Mouse (Mus musculus) frontal cortex, postnatal 36 days (tissue): ENCODE measurements at regions not wholly inside any gene's neighbourhood (a gene's known extent, or its start where the extent isn't known, plus 50 kb on each side); places are given as distances from the start of the nearest gene placed in this dataset.

Experiments
- DNase-seq, 2 experiments: peaks; one replicate each; pipeline ENCODE4 v3.0.0; 2022; ENCODE audit warnings: low spot score in 2 of 2

DNA sequence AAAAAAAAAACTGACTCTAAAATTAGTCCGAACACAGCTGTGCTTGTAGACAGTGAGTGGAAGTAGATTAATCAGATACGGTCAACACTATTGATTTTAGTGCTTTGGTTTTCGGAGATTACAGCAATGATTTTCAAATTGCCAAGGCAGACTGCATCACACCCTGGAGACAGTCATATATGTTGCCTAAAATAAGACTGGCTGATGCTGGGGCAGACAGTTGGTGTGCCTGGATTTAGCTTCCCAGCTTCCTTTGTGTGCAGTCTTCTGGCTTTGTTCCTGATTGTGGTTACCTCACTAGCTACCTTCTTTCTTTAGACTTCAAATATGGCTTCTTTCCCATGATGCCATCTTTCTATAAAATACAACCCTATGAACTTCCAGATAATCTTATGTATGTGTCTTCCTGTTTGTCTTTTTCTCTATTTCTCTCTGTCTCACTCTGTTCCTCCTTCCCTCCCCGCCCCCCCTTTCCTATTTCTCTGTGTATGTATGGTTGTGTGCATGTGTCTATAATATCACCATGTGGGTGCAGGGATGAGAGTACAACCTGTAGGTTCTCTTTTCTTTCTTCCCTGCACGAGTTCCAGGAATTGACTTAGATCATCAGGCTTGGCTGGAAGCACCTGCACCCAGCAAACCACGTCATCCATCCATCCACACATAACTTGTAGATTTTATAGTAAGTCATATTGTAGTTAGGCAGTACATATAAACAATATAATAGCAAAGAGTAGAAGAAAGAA, 199.7 kb upstream of the Gm9008 start:
- DNase-seq = peak; percentile 27 to 77

DNA sequence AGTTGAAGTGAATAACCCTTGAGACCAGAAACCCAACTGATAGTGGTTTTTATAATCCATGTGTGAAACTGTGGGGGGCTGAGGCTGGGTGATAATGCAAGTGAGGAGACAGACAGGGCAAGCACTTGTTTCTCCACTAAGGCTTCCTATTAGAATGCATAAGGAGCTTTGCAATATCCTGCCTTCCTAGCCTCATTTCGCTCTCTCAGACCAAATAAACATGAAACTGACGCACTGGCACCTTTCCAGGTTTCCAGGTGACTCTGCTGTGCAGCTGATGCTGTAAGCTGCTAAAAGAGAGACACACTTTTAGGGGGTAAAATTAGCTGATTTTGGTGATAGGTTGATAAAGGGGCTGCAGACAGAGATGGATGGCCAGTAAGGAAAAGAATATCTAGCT, 191.2 kb upstream of the Gm9008 start:
- no peak for DNase-seq

DNA sequence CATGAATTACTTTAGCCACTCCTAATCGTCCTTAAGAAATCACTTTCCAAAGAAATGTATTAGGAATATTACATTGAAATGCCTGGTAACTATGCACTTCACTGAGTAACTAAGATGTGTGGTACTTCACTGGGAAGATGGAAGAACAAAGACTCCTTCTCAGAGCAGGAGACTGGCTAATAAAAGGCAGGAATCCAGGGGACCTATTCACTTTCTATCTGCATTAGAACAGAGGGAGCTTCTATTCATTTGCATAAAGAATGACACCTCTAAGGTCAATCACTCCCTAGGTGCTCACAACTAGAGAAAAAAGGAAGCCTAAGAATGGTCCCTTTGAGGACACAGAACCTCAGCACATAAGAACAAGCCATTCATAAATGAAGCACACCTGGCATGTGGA, 142.0 kb upstream of the Gm9008 start:
- DNase-seq = no peak

DNA sequence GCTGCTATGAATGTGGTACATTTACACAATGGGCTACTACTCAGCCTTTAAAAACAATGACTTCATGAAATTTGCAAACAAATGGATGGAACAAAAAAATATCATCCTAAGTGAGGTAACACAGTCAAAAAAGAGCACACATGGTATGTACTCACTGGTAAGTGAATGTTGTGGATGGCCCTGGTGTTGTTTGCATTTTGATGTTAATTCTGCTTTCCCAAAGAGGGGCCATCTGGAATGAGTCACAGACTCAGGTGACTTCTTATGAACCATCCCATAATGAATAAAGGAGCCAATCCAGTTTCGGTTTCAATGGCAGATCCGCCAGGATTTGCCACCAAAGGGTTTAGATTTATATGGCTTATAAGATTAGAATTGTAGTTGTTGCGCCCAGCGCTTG, 130.8 kb upstream of the Gm9008 start:
- no peak for DNase-seq

DNA sequence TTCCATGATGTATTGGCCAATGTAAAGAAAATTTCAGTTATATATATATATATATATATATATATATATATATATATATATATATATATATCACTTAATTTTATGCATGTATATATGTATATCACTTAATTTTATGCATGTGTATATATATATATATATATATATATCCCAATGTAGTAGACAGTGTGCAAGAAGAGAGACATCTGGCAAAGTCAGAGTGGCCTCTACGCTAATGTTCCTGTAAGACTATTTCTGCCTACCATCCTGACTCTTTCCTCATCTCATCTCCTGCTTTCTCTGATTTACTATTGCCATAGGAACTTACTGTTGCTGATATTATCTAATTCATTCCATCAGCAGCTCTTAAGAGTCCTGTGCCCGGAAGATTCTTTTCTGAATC, 123.9 kb upstream of the Gm9008 start:
- no peak for DNase-seq

DNA sequence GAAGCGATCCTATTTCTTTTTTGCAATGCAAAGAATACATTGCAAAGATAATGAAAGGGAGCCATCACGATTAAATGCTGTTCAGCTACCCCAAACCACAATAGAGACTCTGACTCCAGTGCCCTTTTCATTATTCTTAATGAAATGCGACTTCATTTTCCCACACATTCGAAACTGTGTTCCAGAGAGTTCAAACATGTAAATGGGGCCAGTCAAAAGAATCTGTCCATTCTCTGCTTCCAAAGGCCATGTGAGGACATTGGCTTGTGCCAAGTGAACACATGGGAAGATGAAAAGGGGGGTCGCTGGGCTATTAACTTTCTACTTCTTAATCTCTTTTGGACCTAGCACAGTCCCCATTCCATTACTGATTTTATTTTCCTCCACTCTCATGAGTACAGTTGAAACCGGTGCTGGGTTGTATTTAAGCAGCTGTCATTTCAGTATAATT, 123.2 kb upstream of the Gm9008 start:
- DNase-seq = no peak
